Mouse (Mus musculus): ENCODE results near the gene Pde4b. TPM values are rescaled to one million over a fixed set of nuclear protein-coding genes. Genes with fewer than 3 reads are reported as not detected.

Pde4b gene
- total and polyA plus RNA-seq, 3 experiments, result 0.27 TPM; not detected in 2

- no peaks in the 10 kb centered on the region for H3K27me3 ChIP-seq (ENCODE audit: insufficient read depth, low read length)
These were observed 1.0 kb upstream of the Pde4b start for GRCm38 (mm10) chr4:102086336-102086735.

GRCm38 (mm10) chr4:102087566-102088234 lies 357 bp downstream of the Pde4b start:
- ATAC-seq (ENCODE audit: extremely low read depth, insufficient number of reproducible peaks, low FRiP score, poor library complexity, severe bottlenecking), result no peak
- peak overlapping the region; percentile 28; the same call in 1 of the 2 replicates for H3K4me3 ChIP-seq (ENCODE audit: low read depth, low read length)
- no peaks in the 10 kb centered on the region for H3K36me3 ChIP-seq (replicated peaks)
- no peak for TF ChIP-seq GATA1 (IDR thresholded peaks at IDR 0.05; ENCODE audit: borderline replicate concordance, low read length)
- TF ChIP-seq TAL1 (conservative IDR thresholded peaks at IDR 0.05; ENCODE audit: low read depth, low read length), result no peak
- TF ChIP-seq CTCF (IDR thresholded peaks at IDR 0.05; ENCODE audit: low read depth, low read length), result no peak
- TF ChIP-seq POLR2AphosphoS5 (IDR thresholded peaks at IDR 0.05; ENCODE audit: insufficient replicate concordance, low read depth, low read length), result no peak
- no peak for TF ChIP-seq GATA2 (IDR thresholded peaks at IDR 0.05; ENCODE audit: borderline replicate concordance, low read depth, low read length)
- H3K4me1 ChIP-seq (ENCODE audit: insufficient read depth, low read depth, low read length), result no peaks in the 10 kb centered on the region
- no peak for DNase-seq (ENCODE audit: low spot score)
- peaks cover 30% of the 10 kb centered on the region for H3K9me3 ChIP-seq (replicated peaks)
- no peaks in the 10 kb centered on the region for H3K27me3 ChIP-seq (ENCODE audit: insufficient read depth, low read length)

More at GRCm38 (mm10) chr4:102086336-102086735, 1.0 kb upstream of the Pde4b start:
- TF ChIP-seq CTCF (IDR thresholded peaks at IDR 0.05; ENCODE audit: low read depth, low read length) (no peak), GATA2 (IDR thresholded peaks at IDR 0.05; ENCODE audit: borderline replicate concordance, low read depth, low read length) (no peak), POLR2AphosphoS5 (IDR thresholded peaks at IDR 0.05; ENCODE audit: insufficient replicate concordance, low read depth, low read length) (no peak), TAL1 (conservative IDR thresholded peaks at IDR 0.05; ENCODE audit: low read depth, low read length) (no peak), GATA1 (IDR thresholded peaks at IDR 0.05; ENCODE audit: borderline replicate concordance, low read length) (no peak)
- Histone ChIP-seq H3K4me1 (ENCODE audit: insufficient read depth, low read depth, low read length) (no peaks in the 10 kb centered on the region), H3K36me3 (replicated peaks) (no peaks in the 10 kb centered on the region), H3K4me3 (ENCODE audit: low read depth, low read length) (no peak overlapping the region), H3K9me3 (replicated peaks) (peaks cover 27% of the 10 kb centered on the region)
- DNase-seq (ENCODE audit: low spot score), result no peak
- ATAC-seq (ENCODE audit: extremely low read depth, insufficient number of reproducible peaks, low FRiP score, poor library complexity, severe bottlenecking), result no peak

GRCm38 (mm10) chr4:102088235-102088867 lies 1.0 kb downstream of the Pde4b start:
- Histone ChIP-seq H3K9me3 (replicated peaks) (peaks cover 33% of the 10 kb centered on the region), H3K36me3 (replicated peaks) (no peaks in the 10 kb centered on the region), H3K27me3 (ENCODE audit: insufficient read depth, low read length) (no peaks in the 10 kb centered on the region), H3K4me1 (ENCODE audit: insufficient read depth, low read depth, low read length) (no peaks in the 10 kb centered on the region), H3K4me3 (ENCODE audit: low read depth, low read length) (peak overlapping the region; percentile 28; the same call in 1 of the 2 replicates)
- DNase-seq (ENCODE audit: low spot score), result no peak
- no peak for ATAC-seq (ENCODE audit: extremely low read depth, insufficient number of reproducible peaks, low FRiP score, poor library complexity, severe bottlenecking)
- TF ChIP-seq TAL1 (conservative IDR thresholded peaks at IDR 0.05; ENCODE audit: low read depth, low read length), result no peak
- no peak for TF ChIP-seq GATA1 (IDR thresholded peaks at IDR 0.05; ENCODE audit: borderline replicate concordance, low read length)
- TF ChIP-seq POLR2AphosphoS5 (IDR thresholded peaks at IDR 0.05; ENCODE audit: insufficient replicate concordance, low read depth, low read length), result no peak
- no peak for TF ChIP-seq GATA2 (IDR thresholded peaks at IDR 0.05; ENCODE audit: borderline replicate concordance, low read depth, low read length)
- TF ChIP-seq CTCF (IDR thresholded peaks at IDR 0.05; ENCODE audit: low read depth, low read length), result no peak

- Histone ChIP-seq H3K36me3 (replicated peaks) (no peaks in the 10 kb centered on the region), H3K9me3 (replicated peaks) (peaks cover 22% of the 10 kb centered on the region), H3K4me3 (ENCODE audit: low read depth, low read length) (no peak overlapping the region), H3K4me1 (ENCODE audit: insufficient read depth, low read depth, low read length) (no peaks in the 10 kb centered on the region), H3K27me3 (ENCODE audit: insufficient read depth, low read length) (no peaks in the 10 kb centered on the region)
- DNase-seq (ENCODE audit: low spot score) (no peak), ATAC-seq (ENCODE audit: extremely low read depth, insufficient number of reproducible peaks, low FRiP score, poor library complexity, severe bottlenecking) (no peak)
- no peak for TF ChIP-seq POLR2AphosphoS5 (IDR thresholded peaks at IDR 0.05; ENCODE audit: insufficient replicate concordance, low read depth, low read length)
- no peak for TF ChIP-seq CTCF (IDR thresholded peaks at IDR 0.05; ENCODE audit: low read depth, low read length)
- no peak for TF ChIP-seq TAL1 (conservative IDR thresholded peaks at IDR 0.05; ENCODE audit: low read depth, low read length)
- TF ChIP-seq GATA2 (IDR thresholded peaks at IDR 0.05; ENCODE audit: borderline replicate concordance, low read depth, low read length), result no peak
- no peak for TF ChIP-seq GATA1 (IDR thresholded peaks at IDR 0.05; ENCODE audit: borderline replicate concordance, low read length)
These were observed 8.5 kb downstream of the Pde4b start for GRCm38 (mm10) chr4:102095851-102096250.

GRCm38 (mm10) chr4:102102241-102102640 lies 14.9 kb downstream of the Pde4b start:
- Histone ChIP-seq H3K36me3 (replicated peaks) (no peaks in the 10 kb centered on the region), H3K9me3 (replicated peaks) (peaks cover 24% of the 10 kb centered on the region), H3K4me3 (ENCODE audit: low read depth, low read length) (no peak overlapping the region), H3K4me1 (ENCODE audit: insufficient read depth, low read depth, low read length) (no peaks in the 10 kb centered on the region), H3K27me3 (ENCODE audit: insufficient read depth, low read length) (no peaks in the 10 kb centered on the region)
- ATAC-seq (ENCODE audit: extremely low read depth, insufficient number of reproducible peaks, low FRiP score, poor library complexity, severe bottlenecking) (no peak), DNase-seq (ENCODE audit: low spot score) (no peak)
- TF ChIP-seq TAL1 (conservative IDR thresholded peaks at IDR 0.05; ENCODE audit: low read depth, low read length) (no peak), GATA2 (IDR thresholded peaks at IDR 0.05; ENCODE audit: borderline replicate concordance, low read depth, low read length) (no peak), CTCF (IDR thresholded peaks at IDR 0.05; ENCODE audit: low read depth, low read length) (no peak), POLR2AphosphoS5 (IDR thresholded peaks at IDR 0.05; ENCODE audit: insufficient replicate concordance, low read depth, low read length) (no peak), GATA1 (IDR thresholded peaks at IDR 0.05; ENCODE audit: borderline replicate concordance, low read length) (no peak)

- DNase-seq (ENCODE audit: low spot score) (no peak), ATAC-seq (ENCODE audit: extremely low read depth, insufficient number of reproducible peaks, low FRiP score, poor library complexity, severe bottlenecking) (no peak)
- H3K27me3 ChIP-seq (ENCODE audit: insufficient read depth, low read length), result no peaks in the 10 kb centered on the region
- no peak for TF ChIP-seq POLR2AphosphoS5 (IDR thresholded peaks at IDR 0.05; ENCODE audit: insufficient replicate concordance, low read depth, low read length)
- TF ChIP-seq GATA2 (IDR thresholded peaks at IDR 0.05; ENCODE audit: borderline replicate concordance, low read depth, low read length), result no peak
- no peak for TF ChIP-seq GATA1 (IDR thresholded peaks at IDR 0.05; ENCODE audit: borderline replicate concordance, low read length)
- no peak for TF ChIP-seq CTCF (IDR thresholded peaks at IDR 0.05; ENCODE audit: low read depth, low read length)
- TF ChIP-seq TAL1 (conservative IDR thresholded peaks at IDR 0.05; ENCODE audit: low read depth, low read length), result no peak
- peaks cover 19% of the 10 kb centered on the region for H3K9me3 ChIP-seq (replicated peaks)
- no peaks in the 10 kb centered on the region for H3K36me3 ChIP-seq (replicated peaks)
- H3K4me3 ChIP-seq (ENCODE audit: low read depth, low read length), result no peak overlapping the region
- no peaks in the 10 kb centered on the region for H3K4me1 ChIP-seq (ENCODE audit: insufficient read depth, low read depth, low read length)
These were observed 17.2 kb downstream of the Pde4b start for GRCm38 (mm10) chr4:102104534-102105014.
